Mouse (Mus musculus) testis, adult 2 months (tissue): ENCODE measurements around the gene Bax. TPM values are rescaled to one million over a fixed set of nuclear protein-coding genes. Genes with fewer than 3 reads are reported as not detected.

Source experiments
- H3K27ac ChIP-seq: fragments of 200-500 bp; 2 replicates; pipeline ENCODE4 v1.5.1; 2012; ENCODE audit warnings: low read depth, low read length; ENCODE audit not compliant: control insufficient read depth, insufficient read depth
- H3K27me3 ChIP-seq: fragments of 200-500 bp; 2 replicates; pipeline ENCODE4 v1.6.1; 2012; ENCODE audit warnings: mild to moderate bottlenecking, low read length, moderate library complexity; ENCODE audit not compliant: control insufficient read depth, insufficient read depth
- H3K36me3 ChIP-seq: fragments of 200-500 bp; 2 replicates; pipeline ENCODE4 v1.6.1; 2012; ENCODE audit warnings: mild to moderate bottlenecking, low read length; ENCODE audit not compliant: control insufficient read depth, insufficient read depth
- H3K4me1 ChIP-seq: fragments of 200-500 bp; 2 replicates; pipeline ENCODE4 v1.6.1; 2012; ENCODE audit warnings: low read length; ENCODE audit not compliant: control insufficient read depth, insufficient read depth
- H3K4me3 ChIP-seq: fragments of 200-500 bp; 2 replicates; pipeline ENCODE4 v1.5.1; 2012; ENCODE audit warnings: low read depth, mild to moderate bottlenecking, low read length, moderate library complexity, mixed read lengths; ENCODE audit not compliant: control insufficient read depth
- CTCF ChIP-seq: fragments of 200-500 bp; IDR thresholded peaks from 2 replicates; pipeline ENCODE4 v1.5.1; 2012; ENCODE audit warnings: low read depth, mild to moderate bottlenecking, inconsistent platforms, low read length, moderate library complexity; ENCODE audit not compliant: control insufficient read depth, insufficient read depth, insufficient replicate concordance
- POLR2A ChIP-seq: fragments of 200-500 bp; IDR thresholded peaks from 2 replicates; pipeline ENCODE4 v1.6.1; 2012; ENCODE audit warnings: low read depth, mild to moderate bottlenecking, inconsistent platforms, low read length, moderate library complexity; ENCODE audit not compliant: control insufficient read depth
- polyA plus RNA-seq: library from polyadenylated mRNA; depleted of rRNA; stranded (reverse); fragments of >200 nt; gene quantifications from 2 replicates; pipeline ENCODE4 v1.2.3, GENCODE M21; 2012

Bax gene
- polyA plus RNA-seq, 1 experiment, result 26.3 TPM

- Histone ChIP-seq H3K4me3 (peak overlapping the region; percentile 54), H3K27me3 (no peaks in the 10 kb centered on the region), H3K36me3 (no peaks in the 10 kb centered on the region), H3K4me1 (peaks cover 5% of the 10 kb centered on the region), H3K27ac (no peak overlapping the region)
- TF ChIP-seq CTCF, result peak; percentile 84; the same call in 1 of the 2 replicates
- TF ChIP-seq POLR2A, result no peak
Measured at GRCm38 (mm10) chr7:45451344-45451982, 15.2 kb downstream of the Bax start.

- Histone ChIP-seq H3K27ac (no peak overlapping the region), H3K4me3 (no peak overlapping the region), H3K27me3 (no peaks in the 10 kb centered on the region), H3K4me1 (peaks cover 5% of the 10 kb centered on the region), H3K36me3 (no peaks in the 10 kb centered on the region)
- TF ChIP-seq POLR2A, result no peak
- TF ChIP-seq CTCF, result no peak
Measured at GRCm38 (mm10) chr7:45449974-45450373, 16.7 kb downstream of the Bax start.

- TF ChIP-seq POLR2A (no peak), CTCF (peak; percentile 19; the same call in 1 of the 2 replicates)
- H3K4me1 ChIP-seq, result peaks cover 6% of the 10 kb centered on the region
Measured at GRCm38 (mm10) chr7:45447325-45447990, 19.2 kb downstream of the Bax start.

GRCm38 (mm10) chr7:45446589-45446988 is 20.1 kb downstream of the Bax start:
- peaks cover 4% of the 10 kb centered on the region for H3K4me1 ChIP-seq
- no peak overlapping the region for H3K27ac ChIP-seq
- TF ChIP-seq POLR2A (no peak), CTCF (no peak)
- no peak overlapping the region for H3K4me3 ChIP-seq
- H3K36me3 ChIP-seq, result no peaks in the 10 kb centered on the region
- H3K27me3 ChIP-seq, result no peaks in the 10 kb centered on the region

More at GRCm38 (mm10) chr7:45447325-45447990, 19.2 kb downstream of the Bax start:
- H3K27me3 ChIP-seq, result no peaks in the 10 kb centered on the region
- no peaks in the 10 kb centered on the region for H3K36me3 ChIP-seq
- H3K4me3 ChIP-seq, result no peak overlapping the region
- no peak overlapping the region for H3K27ac ChIP-seq

- no peak for TF ChIP-seq POLR2A
- TF ChIP-seq CTCF, result no peak
- Histone ChIP-seq H3K27ac (no peak overlapping the region; the same call in 1 of the 2 replicates), H3K4me3 (no peak overlapping the region), H3K4me1 (peaks cover 4% of the 10 kb centered on the region), H3K36me3 (no peaks in the 10 kb centered on the region), H3K27me3 (no peaks in the 10 kb centered on the region)
Measured at GRCm38 (mm10) chr7:45443526-45444420, 22.9 kb downstream of the Bax start.

- H3K4me1 ChIP-seq, result peaks cover 27% of the 10 kb centered on the region
- no peaks in the 10 kb centered on the region; the same call in 1 of the 2 replicates for H3K36me3 ChIP-seq
- TF ChIP-seq POLR2A (no peak), CTCF (no peak)
- no peak within 1 kb of the TSS for H3K27ac ChIP-seq
- no peak within 1 kb of the TSS for H3K4me3 ChIP-seq
- no peaks in the 10 kb centered on the region for H3K27me3 ChIP-seq
Measured at GRCm38 (mm10) chr7:45437521-45438276, 29.0 kb downstream of the Bax start, which contains the start of gene Ruvbl2. Gene Ruvbl2 (minus strand): TSS chr7:45438096.

GRCm38 (mm10) chr7:45437046-45437445 is 29.7 kb downstream of the Bax start:
- H3K27me3 ChIP-seq, result no peaks in the 10 kb centered on the region
- H3K27ac ChIP-seq, result no peak overlapping the region
- H3K4me1 ChIP-seq, result peaks cover 27% of the 10 kb centered on the region
- no peak overlapping the region for H3K4me3 ChIP-seq
- H3K36me3 ChIP-seq, result no peaks in the 10 kb centered on the region; the same call in 1 of the 2 replicates
- TF ChIP-seq POLR2A, result no peak
- no peak for TF ChIP-seq CTCF
